Mouse (Mus musculus) right cerebral cortex, postnatal 25 days (tissue): ENCODE measurements around the gene Kif26a.

Experiments used
- DNase-seq: peaks from one replicate; pipeline ENCODE4 v3.0.0; 2022

The Kif26a gene

DNA sequence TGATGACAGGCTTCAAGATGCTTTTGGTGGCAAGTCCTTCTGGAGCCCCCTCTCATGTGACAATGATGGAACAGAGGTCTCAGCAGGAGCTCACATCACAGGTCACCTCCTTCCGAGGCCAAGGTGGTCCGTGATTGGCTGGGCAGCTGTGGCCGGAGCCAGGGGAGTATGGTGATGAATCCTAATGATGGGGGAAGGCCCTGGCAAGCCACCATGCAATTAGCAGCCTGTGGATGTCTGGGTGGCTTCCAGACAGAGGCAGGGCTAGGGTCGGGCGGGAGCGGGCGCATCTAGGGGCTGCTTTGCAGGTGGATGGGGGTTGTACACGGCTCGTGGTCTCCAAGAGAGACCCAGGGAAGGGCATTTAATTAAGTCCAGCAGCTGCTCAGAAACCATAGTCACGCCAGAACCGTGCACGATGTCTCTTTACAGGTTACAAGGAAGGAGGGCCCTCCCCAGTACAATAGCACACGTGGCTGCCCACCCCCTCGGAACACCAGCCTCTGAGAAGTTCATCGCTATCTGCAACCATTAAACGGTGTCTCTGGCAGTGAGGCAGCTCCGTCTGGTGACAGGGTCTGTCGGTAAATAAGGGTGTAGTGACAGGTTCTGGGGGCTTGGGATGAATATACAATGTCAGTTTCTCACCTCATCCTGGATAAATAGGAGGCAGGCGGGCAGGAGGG lies 75.9 kb downstream of the Kif26a start:
- peak; percentile 26 for DNase-seq

DNA sequence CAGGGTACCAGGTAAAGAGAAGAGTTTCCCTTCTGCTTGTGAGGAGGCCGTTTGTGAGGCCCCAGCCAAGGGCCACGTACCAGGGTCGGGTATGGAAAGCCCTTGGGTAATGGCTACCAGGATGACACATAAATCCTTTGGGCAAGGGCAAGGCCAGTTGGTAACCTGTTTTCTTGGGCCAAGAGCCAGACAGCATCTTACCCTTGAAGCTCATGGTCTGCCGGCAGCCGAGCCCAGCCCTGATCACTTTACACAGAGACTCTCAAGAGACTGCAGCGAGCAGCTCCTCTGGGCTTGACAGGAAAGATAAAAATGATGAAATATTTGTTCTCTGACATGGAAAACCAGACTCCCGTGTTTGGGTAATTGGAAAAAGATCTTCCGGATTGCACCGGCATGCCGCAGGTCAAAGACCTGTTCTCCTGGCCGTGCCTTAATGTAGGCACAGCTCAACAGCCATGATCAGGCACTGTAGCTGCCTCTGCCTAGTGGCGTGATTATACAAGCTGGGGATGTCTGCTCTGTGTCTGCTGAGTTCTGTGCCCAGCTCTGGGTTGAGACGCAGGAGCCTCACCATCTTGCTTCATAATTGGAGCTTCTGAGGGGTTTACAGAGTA lies 77.8 kb downstream of the Kif26a start:
- DNase-seq = no peak

DNA sequence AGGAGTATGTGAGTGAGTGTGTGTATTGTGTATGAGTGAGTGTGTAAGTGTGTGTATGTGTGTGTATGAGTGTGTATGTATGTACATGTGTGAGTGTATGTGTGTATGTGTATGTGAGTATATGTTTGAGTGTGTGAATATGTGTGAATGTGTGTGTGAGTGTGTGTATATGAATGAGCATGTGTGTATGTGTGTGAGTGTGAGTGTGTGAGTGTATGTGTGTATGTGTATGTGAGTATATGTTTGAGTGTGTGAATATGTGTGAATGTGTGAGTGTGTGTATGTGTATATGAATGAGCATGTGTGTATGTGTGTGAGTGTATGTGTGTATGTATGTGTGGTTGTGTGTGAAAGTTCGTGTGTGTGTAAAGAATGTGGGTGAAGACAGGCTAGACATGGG lies 80.2 kb downstream of the Kif26a start:
- no peak for DNase-seq

DNA sequence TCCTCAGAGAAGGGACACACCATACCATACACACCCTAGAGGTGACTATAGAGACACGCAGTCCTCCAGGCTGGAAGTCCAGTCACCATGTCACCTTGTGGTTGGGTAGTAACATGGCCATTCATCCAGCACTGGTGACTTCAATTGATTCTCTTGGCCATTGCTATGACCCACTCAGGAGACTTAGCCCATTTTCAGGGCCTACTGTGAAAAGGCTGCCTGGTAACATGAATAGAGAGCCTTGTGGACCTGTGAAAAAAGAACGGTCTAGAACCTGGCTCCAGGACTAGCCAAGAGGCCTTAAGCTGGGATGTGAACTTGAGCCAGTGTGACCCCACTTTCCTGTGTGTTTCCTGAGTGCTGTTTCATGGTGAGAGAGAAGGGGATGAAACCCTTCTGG lies 80.6 kb downstream of the Kif26a start:
- DNase-seq = no peak

DNA sequence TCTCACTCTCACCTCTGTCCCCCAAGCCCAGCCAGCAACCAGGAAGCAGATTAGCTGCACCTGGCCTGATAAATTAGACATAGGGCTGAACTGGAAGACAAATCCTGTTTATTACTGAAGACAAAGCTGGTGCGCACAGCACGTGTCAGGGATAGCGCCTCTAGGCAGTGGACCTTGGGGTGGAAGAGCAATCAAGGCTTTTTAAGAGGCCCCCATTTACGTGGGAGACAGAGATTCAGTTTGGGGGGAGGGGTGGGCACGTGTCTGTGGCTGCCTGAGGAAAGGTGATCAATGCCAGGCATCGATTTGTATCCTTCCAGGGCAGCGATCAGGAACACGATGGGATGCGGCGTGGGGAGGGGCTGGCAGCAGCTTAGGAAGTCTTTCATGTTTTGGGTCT lies 83.1 kb downstream of the Kif26a start:
- no peak for DNase-seq

DNA sequence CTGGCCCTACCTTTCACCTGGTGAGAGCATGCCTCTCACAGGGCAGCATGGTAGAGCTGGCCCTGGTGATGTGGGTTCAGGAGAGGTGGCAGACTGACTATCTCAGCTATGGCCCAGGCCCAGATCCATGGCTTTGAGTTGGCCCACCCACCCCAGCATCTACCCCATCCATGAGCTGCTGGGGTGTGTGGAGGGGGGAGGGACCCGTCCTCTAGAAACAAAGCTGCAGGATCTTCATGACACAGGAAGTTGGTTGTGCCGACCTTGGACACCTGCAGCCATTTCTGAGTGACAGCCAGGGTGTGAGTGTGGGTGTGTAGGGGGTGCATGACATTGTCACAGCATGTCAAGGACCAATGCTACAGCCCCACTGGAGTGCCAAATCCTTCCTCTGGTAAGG lies 84.2 kb downstream of the Kif26a start:
- DNase-seq = no peak
